Mouse (Mus musculus) cerebellum, adult 2 months (tissue): ENCODE data around the gene Tcl1.
"Not testable (repeated sequence)": the region's sequence is repeated elsewhere in the genome, so short reads cannot be mapped to it uniquely, and the experiment has no call there.

Source experiments
- CTCF ChIP-seq: fragments of 200-500 bp; IDR thresholded peaks from 2 replicates; pipeline ENCODE4 v1.5.1; 2011; ENCODE audit warnings: low read depth, mild to moderate bottlenecking, control low read depth, low read length, moderate library complexity, borderline replicate concordance; ENCODE audit not compliant: insufficient read depth
- POLR2A ChIP-seq: fragments of 200-500 bp; IDR thresholded peaks from 2 replicates; pipeline ENCODE4 v1.6.1; 2011; ENCODE audit warnings: low read length, control low read depth, borderline replicate concordance; ENCODE audit not compliant: insufficient read depth

- not testable (repeated sequence) for TF ChIP-seq POLR2A, CTCF
These were observed 31.9 kb downstream of the Tcl1 start, which contains the start of gene Tcl1b3 for GRCm38 (mm10) chr12:105190743-105191142.
